In genomic region chr2:167759603-167760390, GRCm38 (mm10) we compare ENCODE assay signal across 8 mouse cellular contexts.
DNase-seq lines count a peak whose midpoint lies in the region; ATAC-seq lines count a peak whose summit lies in the region.

No protein-coding gene starts in this region.

- H3K4me2 ChIP-seq in heart, embryonic 12.5 days: no peak overlapping the region
- H3K4me2 ChIP-seq in lung, embryonic 16.5 days (ENCODE audit: low read depth, low read length): no peak overlapping the region
- no peak overlapping the region for H3K4me2 ChIP-seq in midbrain, embryonic 13.5 days (replicated peaks)

- 86% methylated on average over 9 of the region's 9 CpGs for WGBS in heart, embryonic 12.5 days
- 75% methylated on average over 9 of the region's 9 CpGs for WGBS in lung, embryonic 16.5 days
- WGBS in midbrain, embryonic 13.5 days: 87% methylated on average over 9 of the region's 9 CpGs

- peak; percentile 41; the same call in 1 of the 2 replicates for ATAC-seq in heart, embryonic 12.5 days (ENCODE audit: insufficient number of reproducible peaks, low FRiP score)
- ATAC-seq in lung, embryonic 16.5 days (ENCODE audit: low read depth): 0 out of 2 replicates have a peak, but pooled peaks have one; percentile 35
- ATAC-seq in midbrain, embryonic 13.5 days: no peak

- DNase-seq in 3134 (ENCODE audit: extremely low read depth, insufficient read length, low spot score): peak; percentile 83
- peak; percentile 57 for DNase-seq in CD4-positive, CD25-positive, alpha-beta regulatory T cell, adult 2 months (ENCODE audit: low read depth, low spot score)
- DNase-seq in cerebellum, postnatal 36 days: no peak
- no peak for DNase-seq in testis, postnatal 14 days (ENCODE audit: low spot score)
- DNase-seq in c-Kit-positive CD71-positive TER-119-positive erythroid progenitor cells, embryonic 14.5 days (ENCODE audit: low spot score): no peak

- no peaks in the 10 kb centered on the region for H3K36me3 ChIP-seq in heart, embryonic 12.5 days
- no peaks in the 10 kb centered on the region for H3K36me3 ChIP-seq in lung, embryonic 16.5 days (ENCODE audit: control insufficient read depth, insufficient read depth, low read length)
- no peaks in the 10 kb centered on the region for H3K36me3 ChIP-seq in midbrain, embryonic 13.5 days

- no peaks in the 10 kb centered on the region for H3K27me3 ChIP-seq in heart, embryonic 12.5 days (replicated peaks)
- no peaks in the 10 kb centered on the region for H3K27me3 ChIP-seq in lung, embryonic 16.5 days (ENCODE audit: control insufficient read depth, insufficient read depth, low read depth, low read length)
- no peaks in the 10 kb centered on the region for H3K27me3 ChIP-seq in midbrain, embryonic 13.5 days

- no peak overlapping the region for H3K4me3 ChIP-seq in heart, embryonic 12.5 days
- no peak overlapping the region for H3K4me3 ChIP-seq in lung, embryonic 16.5 days (ENCODE audit: low read length)
- H3K4me3 ChIP-seq in midbrain, embryonic 13.5 days (replicated peaks): no peak overlapping the region

- H3K4me1 ChIP-seq in heart, embryonic 12.5 days (replicated peaks): peaks cover 46% of the 10 kb centered on the region
- H3K4me1 ChIP-seq in lung, embryonic 16.5 days (replicated peaks; ENCODE audit: control insufficient read depth, insufficient read depth, low read length): peaks cover 25% of the 10 kb centered on the region
- peaks cover under 1% of the 10 kb centered on the region; the same call in 1 of the 2 replicates for H3K4me1 ChIP-seq in midbrain, embryonic 13.5 days (replicated peaks)

- H3K9ac ChIP-seq in heart, embryonic 12.5 days: no peak overlapping the region
- H3K9ac ChIP-seq in lung, embryonic 16.5 days (ENCODE audit: low read length): no peak overlapping the region
- no peak overlapping the region; the same call in 1 of the 2 replicates for H3K9ac ChIP-seq in midbrain, embryonic 13.5 days (replicated peaks)

- H3K9me3 ChIP-seq in heart, embryonic 12.5 days (replicated peaks): no peaks in the 10 kb centered on the region
- H3K9me3 ChIP-seq in lung, embryonic 16.5 days (ENCODE audit: control insufficient read depth, low read length): no peaks in the 10 kb centered on the region
- H3K9me3 ChIP-seq in midbrain, embryonic 13.5 days: no peaks in the 10 kb centered on the region

- no peak overlapping the region for H3K27ac ChIP-seq in heart, embryonic 12.5 days (ENCODE audit: poor library complexity, severe bottlenecking)
- H3K27ac ChIP-seq in lung, embryonic 16.5 days (ENCODE audit: low read length): peak overlapping the region; percentile 9; the same call in 1 of the 2 replicates
- no peak overlapping the region for H3K27ac ChIP-seq in midbrain, embryonic 13.5 days

Comparison
In these comparisons a context has a peak if more than half of its experiments do, and no peak if none do; other contexts are left out.
1. DNase-seq: peak in 3134 (single experiment) and CD4-positive, CD25-positive, alpha-beta regulatory T cell, adult 2 months (single experiment); none in cerebellum, postnatal 36 days (0 of 2), testis, postnatal 14 days (single experiment) and c-Kit-positive CD71-positive TER-119-positive erythroid progenitor cells, embryonic 14.5 days (single experiment).